Mouse (Mus musculus): ENCODE results near the gene Ptprq.

Gene Ptprq

DNA sequence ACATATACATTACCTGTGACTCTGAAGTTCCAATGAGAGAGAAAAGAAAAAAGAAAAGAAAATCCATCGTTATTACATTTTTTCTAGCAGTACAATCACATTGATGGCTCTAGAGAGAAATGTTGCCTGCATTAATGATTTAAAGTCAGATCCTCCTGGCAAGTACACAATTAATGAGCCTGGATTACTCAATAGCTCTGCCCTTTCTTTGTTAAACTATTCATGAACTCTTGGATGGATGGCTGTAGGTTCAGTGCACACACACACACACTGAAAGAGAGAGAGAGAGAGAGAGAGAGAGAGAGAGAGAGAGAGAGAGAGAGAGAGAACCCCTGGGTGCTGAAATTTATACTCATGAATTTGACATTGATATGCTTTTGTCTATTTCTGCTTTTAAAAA lies at the start of gene Ptprq:
TSS of gene Ptprq (minus strand) at position 246 of the 400 bp plus-strand sequence.
- no peak for DNase-seq (ENCODE audit: low spot score)

DNA sequence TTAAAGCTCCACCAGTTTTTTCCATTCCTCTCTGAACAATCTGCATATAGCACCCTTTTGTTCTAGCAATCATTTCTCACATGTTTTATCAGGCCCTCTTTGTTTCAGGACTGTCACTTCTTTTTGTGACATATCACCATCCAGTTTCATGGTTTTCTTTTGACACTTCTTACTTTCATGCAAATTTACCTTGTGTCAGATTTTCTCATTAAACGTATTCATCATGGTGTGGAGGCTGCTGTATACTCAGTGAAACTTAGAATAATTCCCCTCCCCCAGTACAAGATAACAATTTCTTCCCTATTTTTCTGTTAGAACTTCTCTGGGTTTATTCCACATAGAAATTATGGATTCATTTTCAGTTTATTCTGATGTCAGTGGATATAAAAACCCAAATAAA lies 39.8 kb upstream of the Ptprq start:
- no peak for DNase-seq (ENCODE audit: low spot score)

DNA sequence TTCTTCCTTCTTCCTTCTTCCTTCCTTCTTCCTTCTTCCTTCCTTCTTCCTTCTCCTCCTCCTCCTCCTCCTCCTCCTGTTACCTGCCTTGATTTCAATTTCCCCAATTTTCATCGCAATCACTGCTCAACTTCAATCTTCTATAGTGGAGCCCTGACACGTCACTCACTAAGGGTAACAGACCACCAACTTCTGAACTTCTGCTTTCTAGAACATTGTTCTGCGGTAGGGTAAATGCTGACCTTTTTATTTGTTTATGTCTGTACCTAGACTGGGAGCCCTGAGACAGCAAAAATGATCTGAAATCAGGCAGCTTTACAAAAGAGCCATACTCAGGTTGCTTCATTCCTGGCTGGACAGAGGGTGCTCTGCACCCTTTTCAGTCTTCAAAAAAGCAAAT lies 33.6 kb upstream of the Ptprq start:
- DNase-seq (ENCODE audit: low spot score): no peak

DNA sequence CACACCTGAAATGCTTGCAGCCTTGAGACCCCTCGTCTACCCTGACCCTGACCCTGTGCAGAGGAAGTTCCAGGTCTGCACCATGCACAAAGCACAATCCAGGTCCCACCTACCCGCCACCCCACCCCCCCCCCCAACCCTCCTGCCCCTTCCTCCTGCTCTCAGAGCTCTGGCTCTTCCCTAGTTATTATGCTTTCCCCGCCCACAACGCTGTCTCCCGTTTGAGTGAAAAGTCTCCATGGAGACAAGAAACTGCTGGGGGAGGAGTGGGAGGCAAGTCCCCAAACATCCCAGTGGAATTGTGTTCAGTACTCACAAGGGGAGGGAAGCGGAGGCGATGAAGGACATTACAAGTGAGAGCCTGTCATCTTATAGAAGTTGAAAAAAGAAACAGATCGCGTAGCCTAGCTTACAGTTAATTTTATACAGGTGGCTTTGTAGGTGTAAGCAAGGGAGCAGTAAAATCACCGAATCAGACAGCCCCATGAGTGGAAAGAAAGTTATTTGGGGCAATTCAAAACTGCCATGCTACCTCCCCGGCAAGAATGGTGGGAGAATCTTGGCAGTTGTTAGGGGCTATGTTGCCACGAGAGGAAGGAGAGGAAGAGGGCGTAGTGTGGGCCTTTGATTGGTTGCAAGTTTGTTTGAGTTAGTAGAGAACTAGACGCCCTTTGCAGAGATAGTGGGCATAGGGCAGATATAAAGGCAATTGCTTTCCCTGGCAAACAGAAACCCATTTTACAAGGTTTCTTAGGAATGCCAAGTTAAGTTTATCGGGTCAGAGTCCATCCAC lies 32.7 kb upstream of the Ptprq start:
- DNase-seq (ENCODE audit: low spot score): peak; percentile 47

DNA sequence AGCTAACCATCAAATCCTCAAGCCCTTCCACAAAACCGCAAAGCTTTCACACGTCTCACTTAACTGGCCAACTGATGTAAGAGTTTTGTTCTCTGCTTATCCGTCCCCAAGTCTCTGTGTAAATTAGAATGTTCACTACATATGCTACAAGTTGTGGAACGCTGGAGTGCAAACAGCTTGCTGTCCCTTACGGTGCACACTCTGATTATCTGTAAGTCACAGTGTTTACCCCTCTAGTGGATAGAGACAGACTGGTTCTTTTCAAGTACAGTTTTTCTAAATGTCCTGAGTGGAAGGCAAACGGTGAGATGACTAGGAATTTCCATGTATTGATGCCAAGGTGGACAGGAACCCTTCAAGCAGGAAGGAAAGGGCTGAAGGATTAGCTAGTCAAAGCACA lies 32.1 kb upstream of the Ptprq start:
- DNase-seq (ENCODE audit: low spot score): no peak

DNA sequence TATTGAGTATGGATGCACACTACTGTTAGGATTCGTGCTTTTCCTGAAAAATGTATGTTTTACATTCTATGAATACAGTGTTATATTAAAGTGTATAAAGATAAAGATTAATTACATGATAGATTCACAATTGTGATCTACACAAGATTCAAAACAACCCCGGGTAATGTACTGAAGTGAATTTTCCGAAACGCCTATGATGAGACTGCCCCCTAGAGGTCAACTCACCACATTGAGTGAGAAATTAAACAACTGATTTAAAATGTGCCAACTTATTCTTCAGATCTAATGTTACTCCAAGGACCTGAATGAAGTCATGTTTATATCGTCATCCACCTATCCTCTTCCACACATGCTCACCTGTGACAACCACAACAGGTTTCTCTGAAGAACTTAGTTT lies 27.7 kb upstream of the Ptprq start:
- DNase-seq (ENCODE audit: low spot score): peak; percentile 25

DNA sequence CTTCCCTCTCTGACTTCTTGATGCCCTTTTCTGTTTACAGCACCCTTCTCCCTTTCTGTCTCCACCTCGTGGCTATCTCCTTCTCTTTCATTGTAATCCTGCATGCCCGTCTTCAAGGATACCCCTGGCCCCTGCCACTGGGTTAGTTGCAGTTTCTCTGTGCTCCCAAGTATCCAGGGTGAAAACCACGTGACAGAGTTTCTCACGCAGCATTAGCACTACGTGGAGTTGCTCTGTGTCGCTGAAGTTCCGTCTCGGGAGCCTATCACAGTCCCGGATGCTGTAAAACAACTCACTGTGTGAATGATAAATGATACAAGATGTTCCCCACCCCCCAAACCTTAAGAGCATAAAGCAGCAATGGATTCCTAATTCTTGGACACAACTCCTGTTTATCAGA lies 26.9 kb upstream of the Ptprq start:
- DNase-seq (ENCODE audit: low spot score): no peak

DNA sequence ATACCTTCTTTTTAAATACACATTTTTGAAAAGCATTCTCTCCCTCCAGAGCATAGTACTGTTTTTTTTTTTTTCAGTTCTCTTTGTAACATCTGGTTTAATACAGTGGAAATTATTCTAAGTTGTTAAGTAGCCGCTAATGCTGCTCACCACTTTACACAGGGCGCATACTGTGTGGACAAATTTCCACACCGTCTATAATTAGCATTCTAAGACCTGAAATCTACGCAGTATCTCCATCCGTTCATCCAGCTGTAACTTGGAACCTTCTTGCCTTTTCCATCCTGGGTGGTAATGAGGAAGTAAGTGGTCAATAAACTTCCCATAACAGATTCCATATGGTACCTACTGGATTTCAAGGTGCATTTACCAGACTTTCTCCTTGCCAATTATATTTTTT lies 20.0 kb upstream of the Ptprq start:
- no peak for DNase-seq (ENCODE audit: low spot score)

DNA sequence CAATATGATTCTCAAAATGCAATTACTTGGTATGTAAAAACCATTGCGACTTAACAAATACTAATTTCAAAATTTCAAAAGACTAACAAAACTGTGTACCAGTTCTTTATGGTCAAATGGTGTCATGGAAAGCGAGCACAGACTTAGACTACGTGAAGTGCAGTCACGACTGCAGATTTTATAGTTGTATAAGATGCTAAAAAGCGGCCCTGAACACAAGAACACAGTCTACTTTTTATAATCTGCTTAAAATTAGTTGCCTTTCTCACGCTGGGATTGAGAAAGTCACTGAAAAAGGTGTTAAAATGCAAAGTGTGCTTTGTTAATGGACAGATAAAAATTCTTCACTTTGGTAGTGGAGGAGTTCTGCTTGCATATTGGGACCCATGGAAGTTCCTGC lies 17.9 kb upstream of the Ptprq start:
- DNase-seq (ENCODE audit: low spot score): no peak

DNA sequence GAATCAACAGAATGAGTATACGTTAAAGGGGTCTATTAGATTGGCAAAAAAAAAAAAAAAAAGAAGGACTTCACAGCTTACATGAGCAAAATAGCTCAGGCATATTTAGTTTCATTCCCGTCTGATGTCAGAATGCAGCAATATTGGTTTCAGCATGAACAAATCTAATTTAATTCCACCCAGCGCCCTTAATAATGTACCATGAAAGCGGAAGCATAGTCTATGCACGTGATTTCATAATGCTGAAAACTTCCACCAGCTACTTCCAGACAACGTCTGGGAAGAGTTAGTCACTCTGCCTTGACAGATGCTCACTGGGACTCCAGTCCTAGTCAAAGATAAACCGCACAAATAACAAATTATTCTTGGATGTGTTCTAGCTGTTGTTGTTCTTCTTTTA lies 15.6 kb upstream of the Ptprq start:
- DNase-seq (ENCODE audit: low spot score): no peak

DNA sequence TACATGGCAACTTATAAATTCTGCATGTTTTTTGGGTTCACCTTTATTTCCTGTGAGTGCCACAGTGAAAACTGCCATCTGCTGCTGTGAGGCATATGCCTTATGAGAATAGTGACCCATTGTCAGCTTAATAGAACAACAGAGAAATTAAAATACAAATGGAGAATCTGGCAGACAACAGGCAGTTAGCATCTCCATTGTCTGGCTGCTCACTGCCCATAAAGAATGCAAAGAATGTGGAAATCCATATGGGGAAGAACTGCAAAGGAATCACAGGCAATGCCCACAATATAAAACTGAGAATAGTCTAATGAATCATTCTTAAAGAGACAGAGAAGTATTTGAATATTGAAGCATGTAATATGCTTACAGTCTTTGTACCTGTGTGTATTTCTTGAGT lies 14.5 kb upstream of the Ptprq start:
- DNase-seq (ENCODE audit: low spot score): no peak

DNA sequence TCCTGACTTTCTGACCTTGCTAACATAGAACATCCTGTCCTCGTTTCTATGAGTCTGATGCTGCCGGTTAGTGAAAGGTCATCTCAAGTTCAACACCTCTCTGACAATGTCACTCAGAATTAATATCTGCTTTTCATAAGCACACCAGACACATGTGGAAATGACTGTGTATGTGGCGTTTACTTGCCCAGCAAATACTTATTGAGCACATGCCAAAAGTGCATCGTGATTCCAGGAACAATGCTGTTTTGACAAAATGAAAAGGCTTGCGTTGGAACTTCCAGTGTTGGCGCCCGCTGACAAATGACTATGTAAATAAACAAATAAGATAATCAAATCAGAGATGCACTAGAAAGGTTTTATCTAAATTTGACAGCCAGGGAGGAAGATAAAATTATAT lies 5.8 kb upstream of the Ptprq start:
- DNase-seq (ENCODE audit: low spot score): no peak

DNA sequence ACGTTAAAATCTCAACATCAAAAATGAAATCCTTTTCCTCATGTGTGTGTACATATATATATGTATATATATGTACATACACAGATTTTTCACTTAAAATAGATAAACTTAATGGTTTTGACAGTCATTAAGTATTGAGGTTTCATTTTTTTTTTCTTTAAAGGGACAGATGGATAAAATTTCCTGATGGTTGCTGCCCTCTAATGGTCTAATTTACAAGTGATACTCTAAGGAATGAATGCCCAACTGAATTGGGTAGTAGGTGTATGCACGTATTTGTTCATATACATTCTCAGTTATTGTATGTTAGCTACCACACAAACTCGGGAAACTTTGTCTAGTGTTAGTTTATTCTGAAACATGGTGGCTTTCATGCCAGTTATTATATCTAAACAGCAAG lies 15.4 kb downstream of the Ptprq start:
- DNase-seq (ENCODE audit: low spot score): peak; percentile 6

DNA sequence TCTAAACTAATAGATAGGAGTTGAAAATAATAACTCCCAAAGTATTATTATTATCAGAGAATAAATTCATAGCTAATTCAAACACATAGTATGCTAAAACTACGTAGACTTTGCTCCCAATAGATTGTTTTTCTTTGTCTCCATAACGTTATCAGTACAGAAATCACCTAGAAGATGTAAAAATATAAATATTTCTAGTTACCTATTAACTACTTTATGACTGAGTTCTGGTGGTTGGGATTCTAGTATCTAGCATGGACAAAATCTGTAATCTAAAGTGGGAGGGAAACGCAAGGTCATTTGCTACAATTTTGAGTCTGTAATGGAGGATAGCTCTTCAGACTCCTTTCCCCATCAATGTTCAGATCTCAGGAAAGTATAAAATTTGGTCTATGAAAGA lies 18.9 kb downstream of the Ptprq start:
- no peak for DNase-seq (ENCODE audit: low spot score)

DNA sequence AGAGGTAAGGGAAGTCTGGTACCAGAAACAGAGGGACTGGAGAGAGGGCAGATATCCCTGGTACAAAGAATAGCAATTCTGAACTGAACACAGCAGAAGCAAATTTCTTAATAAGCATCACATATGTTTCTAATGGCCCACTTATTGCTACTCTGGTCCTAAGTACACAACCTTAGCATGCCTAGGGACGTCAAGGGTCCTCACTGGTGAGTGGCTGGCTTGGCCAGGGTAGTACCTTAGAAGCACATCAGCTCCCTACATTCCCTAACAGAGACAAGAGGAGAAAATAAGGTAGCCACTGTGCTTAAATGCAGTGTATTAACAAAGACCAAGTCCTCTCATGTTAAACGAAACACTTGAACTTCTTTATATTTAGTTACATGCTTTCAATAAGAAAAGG lies 21.1 kb downstream of the Ptprq start:
- DNase-seq (ENCODE audit: low spot score): no peak

DNA sequence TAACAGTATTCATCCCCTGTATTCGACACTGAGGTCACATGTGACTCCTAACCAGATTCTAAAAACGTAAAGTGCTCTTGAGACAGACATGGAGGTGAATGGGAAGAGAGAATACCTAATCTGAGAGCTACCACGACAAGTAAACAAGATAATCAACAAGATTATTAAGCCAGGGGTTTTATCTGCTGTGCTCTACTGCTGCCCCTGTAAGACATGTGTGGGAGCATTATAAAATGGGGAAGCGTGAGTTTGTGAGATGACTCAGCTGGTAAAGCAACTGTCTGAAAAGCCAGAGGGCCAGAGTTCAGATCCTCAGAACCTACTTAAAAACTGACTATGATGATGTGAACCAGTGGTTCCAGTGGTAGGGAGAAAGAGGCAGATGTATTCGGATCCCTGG lies 22.7 kb downstream of the Ptprq start:
- no peak for DNase-seq (ENCODE audit: low spot score)

DNA sequence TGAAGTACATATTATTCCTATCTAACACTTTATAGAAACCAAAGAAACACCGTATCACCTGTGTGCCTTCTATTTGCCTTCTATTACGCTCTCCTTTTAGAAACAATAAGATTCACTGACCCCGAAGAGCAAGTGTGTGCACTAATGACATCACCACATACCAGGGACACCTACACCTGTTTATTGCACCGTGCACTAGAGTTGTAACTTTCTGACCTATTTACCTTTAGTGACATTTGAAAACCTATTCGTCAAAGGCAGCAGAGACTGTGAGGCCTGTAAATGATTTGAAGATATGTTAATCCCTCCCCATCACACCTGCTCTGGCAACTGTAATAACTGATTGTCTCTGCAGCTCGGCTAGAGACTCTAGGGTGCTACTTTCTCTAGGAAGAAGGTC lies 32.5 kb downstream of the Ptprq start:
- DNase-seq (ENCODE audit: low spot score): no peak

DNA sequence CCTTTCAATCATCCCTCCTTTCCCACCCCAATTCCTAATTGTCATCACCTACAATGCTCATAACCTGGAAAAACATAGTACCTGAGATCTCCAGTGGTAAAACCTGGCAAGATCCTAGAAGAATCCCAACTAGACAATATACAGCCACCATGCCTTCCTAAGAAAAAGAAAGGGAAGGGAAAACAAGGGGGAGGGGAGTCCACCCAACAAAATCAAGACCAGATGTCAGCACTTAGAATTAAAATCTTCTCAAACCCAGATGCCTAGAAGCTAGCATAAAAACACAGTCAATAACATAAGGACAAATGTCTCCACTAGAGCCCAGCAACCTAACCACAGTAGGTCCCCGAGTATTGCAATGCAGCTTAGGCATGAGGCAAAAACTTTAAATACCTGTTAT lies 43.9 kb downstream of the Ptprq start:
- DNase-seq (ENCODE audit: low spot score): no peak

DNA sequence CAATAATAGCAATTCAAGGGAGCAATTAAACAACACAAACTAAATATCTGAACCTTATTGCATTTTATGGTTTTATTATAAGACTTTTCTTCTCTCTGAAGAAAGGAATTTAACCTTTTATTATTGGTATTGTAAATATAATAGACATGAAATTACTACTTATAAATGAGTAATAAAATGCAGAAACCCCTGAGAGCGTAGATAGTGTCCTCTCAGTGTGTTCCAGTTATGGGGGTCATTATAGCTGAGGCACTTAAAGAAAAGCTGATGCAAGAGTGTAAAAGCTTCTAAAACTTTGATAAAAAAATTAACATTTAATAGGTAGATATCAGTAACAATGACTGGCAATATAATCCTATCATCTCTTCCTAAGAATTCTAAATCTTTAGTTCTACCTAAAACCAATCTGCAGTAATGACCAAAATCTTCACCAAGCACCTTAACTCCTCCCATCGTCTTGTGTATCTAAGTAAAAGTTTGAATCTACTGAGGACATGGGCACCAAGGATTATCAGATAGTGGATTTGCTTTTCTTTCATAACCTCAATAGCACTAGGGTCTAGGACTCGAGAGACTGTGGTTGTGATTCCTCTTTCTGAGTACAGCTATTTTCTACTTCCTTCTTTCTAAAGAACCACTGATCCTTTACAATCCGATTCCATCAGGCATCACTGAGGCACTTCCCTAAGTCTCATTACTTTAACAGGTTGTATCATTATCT lies 51.3 kb downstream of the Ptprq start:
- no peak for DNase-seq (ENCODE audit: low spot score)

DNA sequence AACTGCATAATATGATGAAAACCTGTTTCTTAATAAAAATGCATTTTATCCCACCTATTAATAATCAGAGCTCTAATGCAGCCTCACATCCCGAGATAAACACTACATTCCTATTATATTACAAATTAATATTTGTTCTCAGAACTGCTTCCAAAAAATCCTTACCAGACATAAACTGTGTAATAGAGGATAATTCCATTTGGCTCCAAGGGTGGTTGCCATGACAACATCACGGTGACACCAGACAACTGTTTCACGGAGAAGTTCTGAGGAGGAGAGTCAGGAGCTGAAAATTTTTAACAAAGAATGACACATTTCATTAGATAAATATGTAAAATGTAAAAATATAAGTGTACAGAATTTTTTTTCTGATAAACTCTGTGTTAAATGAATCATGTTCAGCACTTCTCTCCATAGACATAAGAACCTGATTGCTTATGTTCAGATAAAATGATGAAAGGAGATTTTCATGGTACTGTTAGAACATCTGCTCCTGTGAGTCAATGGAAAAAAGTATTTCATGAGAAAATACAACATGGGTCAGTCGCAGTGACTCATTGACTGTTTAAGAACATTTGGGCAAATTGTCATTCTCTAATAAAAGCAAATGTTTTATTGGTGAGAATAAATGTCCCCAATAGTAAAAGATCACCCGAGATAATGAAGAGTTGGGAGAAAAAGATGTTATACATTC lies 57.3 kb downstream of the Ptprq start:
- DNase-seq (ENCODE audit: low spot score): peak; percentile 40

DNA sequence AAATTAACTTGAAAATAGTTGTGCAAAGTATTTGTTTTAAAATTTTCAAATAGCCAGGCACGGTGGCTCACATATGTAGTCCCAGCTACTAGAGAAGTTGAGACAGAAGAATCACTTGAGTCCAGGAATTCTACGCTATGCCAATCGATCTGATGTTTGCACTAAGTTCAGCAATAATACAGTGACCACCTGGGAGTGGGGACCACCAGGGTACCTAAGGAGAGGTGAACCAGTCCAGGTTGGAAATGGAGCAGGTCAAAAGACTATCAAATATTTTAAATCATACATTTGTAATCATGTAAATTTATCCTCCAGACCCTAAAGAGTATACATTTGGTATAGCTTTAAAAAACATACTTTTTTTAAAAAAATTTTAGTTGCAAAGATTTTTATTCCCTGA lies 57.9 kb downstream of the Ptprq start:
- no peak for DNase-seq (ENCODE audit: low spot score)

DNA sequence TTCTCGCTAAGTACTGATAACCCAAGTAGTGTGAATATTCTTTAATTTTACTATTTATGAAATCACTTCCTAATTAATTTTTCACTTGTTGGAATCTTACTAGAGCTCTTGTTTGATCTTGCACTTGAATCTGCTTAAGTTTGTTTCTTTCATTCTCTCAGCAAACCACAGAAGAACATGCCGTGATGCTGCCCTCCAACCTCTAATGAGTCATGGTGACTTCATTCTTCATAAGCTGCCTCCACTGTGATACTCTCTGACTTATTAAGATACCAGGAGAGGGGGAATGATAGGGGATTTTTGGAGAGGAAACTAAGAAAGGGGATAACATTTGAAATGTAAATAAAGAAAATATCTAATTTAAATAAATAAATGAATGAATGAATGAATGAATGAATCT lies 60.7 kb downstream of the Ptprq start:
- no peak for DNase-seq (ENCODE audit: low spot score)

DNA sequence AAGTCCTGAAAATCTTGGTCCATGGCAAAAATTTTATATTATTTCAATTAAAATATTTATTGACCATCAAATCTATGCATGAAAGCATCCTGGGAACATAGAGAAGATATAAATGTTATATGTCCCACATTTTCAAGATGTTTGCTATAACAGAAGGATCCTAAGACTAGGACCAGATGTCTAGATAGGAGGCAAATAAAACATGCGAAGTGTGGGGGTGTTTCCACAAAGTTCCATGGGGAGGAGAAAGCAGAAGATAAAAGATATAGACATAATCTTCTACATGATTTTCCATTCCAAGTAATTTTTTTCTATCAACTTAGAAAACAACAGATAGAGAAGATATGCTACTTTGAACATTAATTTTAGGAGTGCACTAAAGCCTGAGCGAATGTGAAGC lies 70.2 kb downstream of the Ptprq start:
- no peak for DNase-seq (ENCODE audit: low spot score)
